Mouse (Mus musculus): ENCODE measurements at regions not wholly inside any gene's neighbourhood (a gene's known extent, or its start where the extent isn't known, plus 50 kb on each side); places are given as distances from the start of the nearest gene placed in this dataset.

DNA sequence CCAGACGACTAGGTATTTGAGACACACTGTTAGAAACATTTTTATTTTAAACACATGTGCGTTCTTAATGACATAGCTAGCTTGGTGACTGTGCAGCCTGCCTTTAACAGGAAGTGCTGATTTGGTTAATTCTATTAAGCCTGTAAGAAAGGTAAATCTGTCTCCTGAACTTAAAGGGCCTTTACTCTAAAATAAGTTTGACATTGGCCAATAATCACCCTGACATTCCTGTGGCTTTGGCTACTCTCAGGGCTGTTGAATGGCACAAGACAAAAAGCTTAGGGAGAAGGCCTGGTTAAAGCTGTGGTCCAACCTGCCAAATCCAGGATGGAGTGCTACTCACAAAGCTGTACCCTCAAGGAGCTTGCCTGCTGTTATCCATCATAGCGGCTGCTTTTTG is 201.0 kb upstream of the Rspo3 start:
- no peak overlapping the region for H3K4me3 ChIP-seq (ENCODE audit: low read depth, low read length)
- no peak overlapping the region for H3K9ac ChIP-seq (ENCODE audit: low read depth, low read length)
- no peak overlapping the region for H3K27ac ChIP-seq (ENCODE audit: low read depth, low read length)
- no peak overlapping the region for H3K4me2 ChIP-seq (replicated peaks; ENCODE audit: low read depth)
- H3K36me3 ChIP-seq (ENCODE audit: control insufficient read depth, insufficient read depth): no peaks in the 10 kb centered on the region
- H3K9me3 ChIP-seq (ENCODE audit: control insufficient read depth): no peaks in the 10 kb centered on the region
- no peaks in the 10 kb centered on the region for H3K27me3 ChIP-seq (replicated peaks; ENCODE audit: control insufficient read depth, insufficient read depth, low read length)
- no peaks in the 10 kb centered on the region for H3K4me1 ChIP-seq (replicated peaks; ENCODE audit: control insufficient read depth, insufficient read depth, low read length)
- WGBS: 75% methylated on average over 3 of the region's 3 CpGs
- TF ChIP-seq CTCF (IDR thresholded peaks at IDR 0.05; ENCODE audit: low read depth): no peak
- ATAC-seq: no peak

GRCm38 (mm10) chr10:29725319-29725718 is 189.7 kb upstream of the Rspo3 start:
- Histone ChIP-seq H3K27me3 (replicated peaks; ENCODE audit: control insufficient read depth, insufficient read depth, low read length) (no peaks in the 10 kb centered on the region), H3K9me3 (ENCODE audit: control insufficient read depth) (no peaks in the 10 kb centered on the region), H3K4me2 (replicated peaks; ENCODE audit: low read depth) (no peak overlapping the region), H3K27ac (ENCODE audit: low read depth, low read length) (no peak overlapping the region), H3K9ac (ENCODE audit: low read depth, low read length) (no peak overlapping the region), H3K4me1 (replicated peaks; ENCODE audit: control insufficient read depth, insufficient read depth, low read length) (no peaks in the 10 kb centered on the region), H3K4me3 (ENCODE audit: low read depth, low read length) (no peak overlapping the region), H3K36me3 (ENCODE audit: control insufficient read depth, insufficient read depth) (no peaks in the 10 kb centered on the region)
- no peak for ATAC-seq
- 92% methylated on average over 3 of the region's 3 CpGs for WGBS
- TF ChIP-seq CTCF (IDR thresholded peaks at IDR 0.05; ENCODE audit: low read depth): no peak

GRCm38 (mm10) chr10:29710967-29711366 is 175.3 kb upstream of the Rspo3 start:
- no peak for ATAC-seq
- no peaks in the 10 kb centered on the region for H3K9me3 ChIP-seq (ENCODE audit: control insufficient read depth)
- TF ChIP-seq CTCF (IDR thresholded peaks at IDR 0.05; ENCODE audit: low read depth): no peak
- no peak overlapping the region for H3K4me2 ChIP-seq (replicated peaks; ENCODE audit: low read depth)
- H3K9ac ChIP-seq (ENCODE audit: low read depth, low read length): no peak overlapping the region
- H3K4me1 ChIP-seq (replicated peaks; ENCODE audit: control insufficient read depth, insufficient read depth, low read length): no peaks in the 10 kb centered on the region
- no peaks in the 10 kb centered on the region for H3K27me3 ChIP-seq (replicated peaks; ENCODE audit: control insufficient read depth, insufficient read depth, low read length)
- WGBS: 12% methylated on average over 1 of the region's 1 CpGs
- H3K27ac ChIP-seq (ENCODE audit: low read depth, low read length): no peak overlapping the region
- no peak overlapping the region for H3K4me3 ChIP-seq (ENCODE audit: low read depth, low read length)
- no peaks in the 10 kb centered on the region for H3K36me3 ChIP-seq (ENCODE audit: control insufficient read depth, insufficient read depth)

- Histone ChIP-seq H3K4me2 (replicated peaks; ENCODE audit: low read depth) (no peak overlapping the region), H3K27me3 (replicated peaks; ENCODE audit: control insufficient read depth, insufficient read depth, low read length) (no peaks in the 10 kb centered on the region), H3K4me1 (replicated peaks; ENCODE audit: control insufficient read depth, insufficient read depth, low read length) (no peaks in the 10 kb centered on the region), H3K4me3 (ENCODE audit: low read depth, low read length) (no peak overlapping the region), H3K9ac (ENCODE audit: low read depth, low read length) (no peak overlapping the region), H3K27ac (ENCODE audit: low read depth, low read length) (no peak overlapping the region), H3K36me3 (ENCODE audit: control insufficient read depth, insufficient read depth) (no peaks in the 10 kb centered on the region), H3K9me3 (ENCODE audit: control insufficient read depth) (no peaks in the 10 kb centered on the region)
- ATAC-seq: no peak
- WGBS: 17% methylated on average over 2 of the region's 2 CpGs
- TF ChIP-seq CTCF (IDR thresholded peaks at IDR 0.05; ENCODE audit: low read depth): no peak
Measured at GRCm38 (mm10) chr10:29708653-29709052, 173.0 kb upstream of the Rspo3 start.

- H3K4me3 ChIP-seq (ENCODE audit: low read depth, low read length): no peak overlapping the region
- no peak overlapping the region for H3K4me2 ChIP-seq (replicated peaks; ENCODE audit: low read depth)
- no peak overlapping the region for H3K27ac ChIP-seq (ENCODE audit: low read depth, low read length)
- H3K9ac ChIP-seq (ENCODE audit: low read depth, low read length): no peak overlapping the region
- no peak for ATAC-seq
- H3K4me1 ChIP-seq (replicated peaks; ENCODE audit: control insufficient read depth, insufficient read depth, low read length): no peaks in the 10 kb centered on the region
- no peak for TF ChIP-seq CTCF (IDR thresholded peaks at IDR 0.05; ENCODE audit: low read depth)
- H3K9me3 ChIP-seq (ENCODE audit: control insufficient read depth): no peaks in the 10 kb centered on the region
- 39% methylated on average over 15 of the region's 15 CpGs for WGBS
- H3K27me3 ChIP-seq (replicated peaks; ENCODE audit: control insufficient read depth, insufficient read depth, low read length): no peaks in the 10 kb centered on the region
- H3K36me3 ChIP-seq (ENCODE audit: control insufficient read depth, insufficient read depth): no peaks in the 10 kb centered on the region
Measured at GRCm38 (mm10) chr10:29693009-29693935, 157.6 kb upstream of the Rspo3 start.

DNA sequence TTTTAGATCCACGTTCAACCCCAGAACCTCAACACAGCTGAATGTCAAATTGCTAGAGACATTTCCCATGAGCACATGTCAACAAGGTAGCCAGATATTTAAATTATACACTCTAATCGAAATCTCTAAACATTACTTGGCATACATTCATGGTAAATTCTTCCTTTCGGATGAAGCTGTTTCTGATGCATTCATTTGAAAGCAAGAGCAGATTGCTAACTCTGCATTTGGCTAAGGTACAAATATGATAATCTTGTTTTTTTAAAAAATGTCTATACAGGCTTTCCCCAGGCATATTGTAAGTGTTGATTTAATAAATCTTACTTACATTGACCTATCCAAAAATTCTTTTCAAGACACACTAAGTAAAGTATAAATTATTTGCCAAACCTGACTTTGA is 153.9 kb upstream of the Rspo3 start:
- Histone ChIP-seq H3K27me3 (replicated peaks; ENCODE audit: control insufficient read depth, insufficient read depth, low read length) (no peaks in the 10 kb centered on the region), H3K36me3 (ENCODE audit: control insufficient read depth, insufficient read depth) (no peaks in the 10 kb centered on the region), H3K27ac (ENCODE audit: low read depth, low read length) (no peak overlapping the region), H3K4me3 (ENCODE audit: low read depth, low read length) (no peak overlapping the region), H3K9ac (ENCODE audit: low read depth, low read length) (no peak overlapping the region), H3K9me3 (ENCODE audit: control insufficient read depth) (no peaks in the 10 kb centered on the region), H3K4me1 (replicated peaks; ENCODE audit: control insufficient read depth, insufficient read depth, low read length) (no peaks in the 10 kb centered on the region), H3K4me2 (replicated peaks; ENCODE audit: low read depth) (no peak overlapping the region)
- 59% methylated on average over 3 of the region's 3 CpGs for WGBS
- TF ChIP-seq CTCF (IDR thresholded peaks at IDR 0.05; ENCODE audit: low read depth): no peak
- ATAC-seq: no peak

All from intestine, postnatal 0 days (tissue).